Mouse (Mus musculus): ENCODE measurements around the gene Tstd1. TPM values are rescaled to one million over a fixed set of nuclear protein-coding genes. Genes with fewer than 3 reads are reported as not detected.

The Tstd1 gene
- polyA plus RNA-seq, 1 experiment = 8.9 TPM

- DNase-seq = no peak
- H3K4me3 ChIP-seq (replicated peaks; ENCODE audit: extremely low read depth, low read depth, low read length) = no peak overlapping the region
- peaks cover 1% of the 10 kb centered on the region; the same call in 1 of the 2 replicates for H3K4me1 ChIP-seq (ENCODE audit: control insufficient read depth, insufficient read depth, low read length)
- TF ChIP-seq CTCF (IDR thresholded peaks at IDR 0.05; ENCODE audit: insufficient read depth, low read length) (no peak), POLR2A (IDR thresholded peaks at IDR 0.05; ENCODE audit: borderline replicate concordance, extremely low read depth, low read depth, low read length) (no peak)
- 61% methylated on average over 9 of the region's 9 CpGs for WGBS
Measured at GRCm38 (mm10) chr1:171385171-171385570, 33.5 kb upstream of the Tstd1 start.

DNA sequence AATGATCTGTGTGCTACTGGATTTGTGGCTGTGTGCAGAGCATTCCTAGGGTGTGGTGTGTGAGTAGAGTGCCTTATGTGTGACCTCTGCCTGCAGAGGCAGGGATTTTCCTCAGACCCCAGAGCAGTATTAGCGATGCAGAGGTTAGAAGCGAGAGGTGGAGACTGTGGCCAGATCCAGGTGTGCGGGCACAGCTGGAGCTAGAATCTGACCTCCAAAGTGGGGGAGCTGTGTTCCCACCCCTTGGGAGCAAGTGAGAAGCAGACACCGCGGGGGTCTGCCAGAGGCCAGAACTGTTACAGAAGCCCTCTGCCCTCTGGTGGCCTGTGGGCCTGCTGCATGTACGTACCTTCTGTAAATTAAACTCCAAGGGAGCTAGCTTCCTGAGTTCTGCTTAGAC, 31.6 kb upstream of the Tstd1 start:
- no peak for DNase-seq
- Histone ChIP-seq H3K4me3 (replicated peaks; ENCODE audit: extremely low read depth, low read depth, low read length) (no peak overlapping the region), H3K4me1 (ENCODE audit: control insufficient read depth, insufficient read depth, low read length) (no peaks in the 10 kb centered on the region)
- 52% methylated on average over 6 of the region's 6 CpGs for WGBS
- TF ChIP-seq CTCF (IDR thresholded peaks at IDR 0.05; ENCODE audit: insufficient read depth, low read length) = 0 out of 2 replicates have a peak, but pooled peaks have one; percentile 10
- no peak for TF ChIP-seq POLR2A (IDR thresholded peaks at IDR 0.05; ENCODE audit: borderline replicate concordance, extremely low read depth, low read depth, low read length)

GRCm38 (mm10) chr1:171388376-171389102, 30.1 kb upstream of the Tstd1 start, which contains the start of gene Arhgap30:
Gene Arhgap30 (plus strand): TSS chr1:171388954.
- no peak for DNase-seq
- Histone ChIP-seq H3K4me1 (ENCODE audit: control insufficient read depth, insufficient read depth, low read length) (no peaks in the 10 kb centered on the region), H3K4me3 (replicated peaks; ENCODE audit: extremely low read depth, low read depth, low read length) (peak within 1 kb of the TSS; percentile 43)
- 62% methylated on average over 15 of the region's 15 CpGs for WGBS
- TF ChIP-seq POLR2A (IDR thresholded peaks at IDR 0.05; ENCODE audit: borderline replicate concordance, extremely low read depth, low read depth, low read length) (peak; percentile 56; the same call in 1 of the 2 replicates), CTCF (IDR thresholded peaks at IDR 0.05; ENCODE audit: insufficient read depth, low read length) (no peak)

- 56% methylated on average over 4 of the region's 4 CpGs for WGBS
- Histone ChIP-seq H3K4me3 (replicated peaks; ENCODE audit: extremely low read depth, low read depth, low read length) (peak overlapping the region; percentile 43), H3K4me1 (ENCODE audit: control insufficient read depth, insufficient read depth, low read length) (no peaks in the 10 kb centered on the region)
- TF ChIP-seq CTCF (IDR thresholded peaks at IDR 0.05; ENCODE audit: insufficient read depth, low read length) (no peak), POLR2A (IDR thresholded peaks at IDR 0.05; ENCODE audit: borderline replicate concordance, extremely low read depth, low read depth, low read length) (no peak)
- no peak for DNase-seq
Measured at GRCm38 (mm10) chr1:171390101-171390500, 28.6 kb upstream of the Tstd1 start.

DNA sequence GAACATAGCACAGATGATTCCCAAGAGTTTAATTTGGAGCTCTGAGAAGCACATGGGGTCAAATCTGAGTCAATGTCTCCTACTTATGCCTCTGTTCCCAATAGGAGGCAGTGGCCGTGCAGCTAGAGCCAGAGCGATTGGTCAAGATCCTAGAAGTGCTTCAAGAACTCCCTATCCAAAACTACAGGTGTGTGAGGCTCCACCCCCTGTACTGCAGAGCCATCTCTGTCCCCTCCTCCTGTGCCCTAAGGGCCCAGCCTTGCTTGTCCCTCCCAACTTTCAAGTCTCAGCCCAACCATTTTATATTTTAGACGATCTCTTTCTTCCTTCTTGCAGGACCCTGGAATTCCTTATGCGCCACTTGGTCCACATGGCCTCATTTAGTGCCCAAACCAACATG, 16.9 kb upstream of the Tstd1 start:
- Histone ChIP-seq H3K4me1 (ENCODE audit: control insufficient read depth, insufficient read depth, low read length) (no peaks in the 10 kb centered on the region), H3K4me3 (replicated peaks; ENCODE audit: extremely low read depth, low read depth, low read length) (no peak overlapping the region)
- WGBS = 72% methylated on average over 4 of the region's 4 CpGs
- no peak for DNase-seq
- TF ChIP-seq CTCF (IDR thresholded peaks at IDR 0.05; ENCODE audit: insufficient read depth, low read length) = no peak
- no peak for TF ChIP-seq POLR2A (IDR thresholded peaks at IDR 0.05; ENCODE audit: borderline replicate concordance, extremely low read depth, low read depth, low read length)

GRCm38 (mm10) chr1:171402991-171403390, 15.7 kb upstream of the Tstd1 start:
- no peak for TF ChIP-seq POLR2A (IDR thresholded peaks at IDR 0.05; ENCODE audit: borderline replicate concordance, extremely low read depth, low read depth, low read length)
- no peak for TF ChIP-seq CTCF (IDR thresholded peaks at IDR 0.05; ENCODE audit: insufficient read depth, low read length)
- Histone ChIP-seq H3K4me1 (ENCODE audit: control insufficient read depth, insufficient read depth, low read length) (no peaks in the 10 kb centered on the region), H3K4me3 (replicated peaks; ENCODE audit: extremely low read depth, low read depth, low read length) (no peak overlapping the region)
- 78% methylated on average over 9 of the region's 9 CpGs for WGBS
- no peak for DNase-seq

DNA sequence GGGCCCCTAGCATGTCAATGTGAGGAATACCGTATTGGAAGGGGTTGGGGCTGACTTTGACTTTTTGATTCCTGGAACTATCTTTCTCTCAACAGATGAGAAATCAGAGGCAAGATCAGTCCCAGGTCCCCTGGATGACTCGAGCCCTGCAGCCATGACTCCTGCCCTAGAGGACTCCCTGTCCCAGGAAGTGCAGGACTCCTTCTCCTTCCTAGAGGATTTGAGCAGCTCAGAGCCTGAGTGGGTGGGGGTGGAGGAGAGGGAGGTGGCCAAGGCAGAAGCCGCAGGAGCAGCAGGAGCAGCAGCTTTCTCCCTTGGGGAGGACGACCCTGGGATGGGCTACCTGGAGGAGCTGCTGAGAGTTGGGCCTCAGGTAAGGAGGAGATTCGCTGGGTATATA, 11.4 kb upstream of the Tstd1 start:
- Histone ChIP-seq H3K4me3 (replicated peaks; ENCODE audit: extremely low read depth, low read depth, low read length) (no peak overlapping the region), H3K4me1 (ENCODE audit: control insufficient read depth, insufficient read depth, low read length) (no peaks in the 10 kb centered on the region)
- TF ChIP-seq POLR2A (IDR thresholded peaks at IDR 0.05; ENCODE audit: borderline replicate concordance, extremely low read depth, low read depth, low read length) = no peak
- no peak for TF ChIP-seq CTCF (IDR thresholded peaks at IDR 0.05; ENCODE audit: insufficient read depth, low read length)
- WGBS = 74% methylated on average over 5 of the region's 5 CpGs
- DNase-seq = no peak

GRCm38 (mm10) chr1:171410231-171410630, 8.4 kb upstream of the Tstd1 start:
- DNase-seq = no peak
- H3K4me3 ChIP-seq (replicated peaks; ENCODE audit: extremely low read depth, low read depth, low read length) = no peak overlapping the region
- H3K4me1 ChIP-seq (ENCODE audit: control insufficient read depth, insufficient read depth, low read length) = 0 out of 2 replicates have a peak, but pooled peaks cover 2% of the 10 kb centered on the region
- no peak for TF ChIP-seq CTCF (IDR thresholded peaks at IDR 0.05; ENCODE audit: insufficient read depth, low read length)
- TF ChIP-seq POLR2A (IDR thresholded peaks at IDR 0.05; ENCODE audit: borderline replicate concordance, extremely low read depth, low read depth, low read length) = no peak
- WGBS = 72% methylated on average over 1 of the region's 1 CpGs

- TF ChIP-seq CTCF (IDR thresholded peaks at IDR 0.05; ENCODE audit: insufficient read depth, low read length) (no peak), POLR2A (IDR thresholded peaks at IDR 0.05; ENCODE audit: borderline replicate concordance, extremely low read depth, low read depth, low read length) (peak; percentile 71; the same call in 1 of the 2 replicates)
- WGBS = under 1% methylated on average over 36 of the region's 36 CpGs
- Histone ChIP-seq H3K4me1 (ENCODE audit: control insufficient read depth, insufficient read depth, low read length) (0 out of 2 replicates have a peak, but pooled peaks cover 2% of the 10 kb centered on the region), H3K4me3 (replicated peaks; ENCODE audit: extremely low read depth, low read depth, low read length) (peak within 1 kb of the TSS; percentile 100)
- peak; percentile 95 for DNase-seq
Measured at GRCm38 (mm10) chr1:171410947-171411484, 7.7 kb upstream of the Tstd1 start, which contains the start of gene Usf1. Gene Usf1 (plus strand): TSS chr1:171411313.

All from lung, adult 2 months (tissue).